Mouse (Mus musculus) T-helper 17 cell (primary cell): ENCODE data around the gene Hunk.

Experiments
- in situ Hi-C, 2 experiments: fragments of 300-600 bp; cut with MboI, MseI; formaldehyde crosslinking; loops; 1 replicate in 1 of 2; 2 replicates in 1 of 2; pipeline ENCODE4 v1.15.1; 2025; ENCODE audit warnings: high pct_unique_total_duplicates in 2 of 2

The Hunk gene

DNA sequence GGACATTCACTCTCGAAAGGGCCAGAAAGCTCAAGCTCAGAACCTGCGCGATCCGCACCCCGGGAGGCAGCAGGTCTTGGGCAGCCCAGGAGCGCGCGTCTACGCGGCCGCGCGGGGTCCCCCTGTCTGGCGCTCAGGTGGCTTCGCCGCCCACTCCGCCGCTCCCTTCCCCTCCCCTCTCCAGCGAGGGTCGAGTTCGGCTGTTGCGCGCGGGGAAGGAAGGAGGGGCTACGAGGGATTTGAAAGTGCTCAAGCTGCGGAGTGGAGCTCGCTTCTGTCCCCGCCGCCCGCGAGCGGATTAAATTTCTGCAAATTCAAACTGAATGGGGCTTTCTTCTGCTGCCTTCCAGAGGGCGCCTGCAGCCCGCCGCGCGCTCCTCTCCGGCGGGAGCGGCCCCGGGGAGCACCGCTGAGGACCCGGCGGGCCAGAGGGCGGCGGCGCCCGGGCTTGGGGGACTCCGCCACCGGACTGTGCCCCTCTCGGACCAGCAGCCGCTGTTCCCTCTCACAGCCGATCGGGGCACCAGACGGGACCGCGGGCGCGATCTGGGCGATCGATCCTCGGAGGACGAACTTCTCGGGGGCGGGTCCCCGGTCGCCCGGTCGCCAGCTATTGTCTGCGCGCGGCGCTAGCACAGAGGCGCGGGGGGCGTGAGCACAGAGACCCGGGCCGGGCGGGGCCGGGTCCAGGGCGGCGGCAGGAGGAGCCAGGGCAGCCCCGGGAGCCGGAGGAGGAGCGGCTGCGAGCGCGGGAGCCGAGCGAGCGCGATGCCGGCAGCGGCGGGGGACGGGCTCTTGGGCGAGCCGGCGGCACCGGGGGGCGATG lies at the start of gene Hunk:
TSS of gene Hunk (plus strand) at position 326 of the 826 bp plus-strand sequence.
- in situ Hi-C loops: no loop called here

DNA sequence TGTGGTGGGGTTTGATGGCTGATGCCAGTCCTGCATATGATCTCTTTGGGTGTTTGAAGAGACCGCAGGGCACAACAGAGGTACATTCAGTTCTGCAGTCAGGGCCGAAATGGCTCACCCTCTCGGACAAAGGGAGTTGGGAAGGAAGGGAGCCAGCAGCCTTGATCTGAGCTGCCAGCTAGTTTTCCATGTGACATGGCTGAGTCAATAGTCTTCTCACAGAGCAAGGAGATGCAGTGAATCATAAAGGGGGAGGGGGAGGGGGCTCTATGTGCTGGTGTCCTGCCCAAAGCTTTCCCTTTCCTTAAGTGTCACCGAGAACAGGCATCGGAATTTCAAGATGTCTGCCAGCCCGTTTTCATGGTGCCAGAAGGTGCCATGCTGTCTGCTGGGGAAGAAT lies 46.8 kb upstream of the Hunk start:
- in situ Hi-C loops: no loop called here

DNA sequence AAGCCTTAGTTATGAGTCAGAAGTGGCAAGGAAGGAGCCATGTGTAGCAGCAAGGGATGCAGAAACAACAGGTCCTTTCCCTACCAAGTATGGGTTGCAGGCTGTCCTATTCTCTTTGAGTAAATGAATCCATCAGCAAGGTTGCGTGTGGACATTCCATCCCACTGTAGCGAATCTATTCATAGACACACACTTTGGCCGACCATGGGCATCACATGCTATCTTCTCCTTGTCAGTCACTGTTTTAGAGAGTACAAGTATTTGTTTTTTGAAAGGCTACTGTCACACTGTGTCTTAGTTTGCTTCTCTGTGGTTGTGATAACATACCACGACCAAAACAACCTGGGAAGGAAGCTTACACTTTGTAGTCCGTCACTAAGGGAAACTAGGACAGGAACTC lies 44.7 kb upstream of the Hunk start:
- in situ Hi-C loops: no loop called here

DNA sequence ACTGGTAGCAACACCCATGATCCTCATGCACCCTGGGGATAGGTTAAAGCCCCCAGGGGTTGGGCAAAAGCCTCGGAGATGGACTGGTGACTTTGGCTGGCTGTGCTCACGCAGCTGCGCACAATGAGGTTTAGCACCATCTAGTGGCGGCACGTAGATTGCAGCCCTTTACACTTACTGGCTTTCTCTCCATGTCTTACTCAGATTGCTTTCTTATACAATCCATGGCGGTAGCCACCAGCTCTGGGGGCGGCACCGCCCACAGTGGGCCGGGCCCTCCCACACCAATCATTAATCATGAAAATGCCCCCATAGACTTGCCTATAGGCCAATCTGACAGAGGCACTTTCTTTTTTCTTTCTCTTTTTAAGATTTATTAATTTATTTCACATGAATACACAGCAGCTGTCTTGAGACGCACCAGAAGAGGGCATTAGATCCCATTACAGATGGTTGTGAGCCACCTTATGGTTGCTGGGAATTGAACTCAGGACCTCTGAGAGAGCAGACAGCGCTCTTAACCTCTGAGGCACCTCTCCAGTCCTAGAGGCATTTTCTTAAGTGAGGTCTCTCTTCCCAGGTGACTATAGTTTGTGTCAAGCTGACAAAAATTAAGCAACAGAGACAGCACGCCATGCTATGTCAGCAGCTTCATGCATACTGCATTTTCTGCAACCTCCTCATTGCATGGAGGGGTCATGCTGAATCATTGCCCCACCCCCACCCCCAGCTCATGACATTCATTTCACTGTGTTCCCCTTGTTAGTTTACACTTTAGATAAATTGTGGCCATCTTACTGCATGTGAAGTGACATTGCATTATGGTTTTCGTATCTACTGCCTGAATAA lies 35.9 kb upstream of the Hunk start:
- in situ Hi-C loops: no loop called here

DNA sequence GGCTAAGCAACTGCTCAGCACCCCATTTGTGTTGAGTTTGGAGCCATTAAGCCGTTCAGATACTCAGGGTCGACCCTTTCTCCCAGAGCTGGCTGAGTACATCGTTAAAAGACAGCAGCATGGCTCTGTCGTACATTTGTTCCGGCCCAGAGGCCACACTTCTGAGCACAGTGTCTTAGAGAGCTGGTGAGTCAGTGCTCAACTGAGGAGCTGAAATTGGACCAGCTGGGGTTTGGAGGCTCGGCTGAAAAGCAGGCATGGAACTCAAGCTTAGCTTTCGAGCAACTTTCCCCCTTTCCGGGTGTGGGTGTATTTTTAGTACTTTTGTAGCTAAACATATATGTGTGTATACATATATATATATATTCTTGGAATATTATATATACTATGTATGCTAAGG lies 34.1 kb upstream of the Hunk start:
- in situ Hi-C loops: no loop called here

DNA sequence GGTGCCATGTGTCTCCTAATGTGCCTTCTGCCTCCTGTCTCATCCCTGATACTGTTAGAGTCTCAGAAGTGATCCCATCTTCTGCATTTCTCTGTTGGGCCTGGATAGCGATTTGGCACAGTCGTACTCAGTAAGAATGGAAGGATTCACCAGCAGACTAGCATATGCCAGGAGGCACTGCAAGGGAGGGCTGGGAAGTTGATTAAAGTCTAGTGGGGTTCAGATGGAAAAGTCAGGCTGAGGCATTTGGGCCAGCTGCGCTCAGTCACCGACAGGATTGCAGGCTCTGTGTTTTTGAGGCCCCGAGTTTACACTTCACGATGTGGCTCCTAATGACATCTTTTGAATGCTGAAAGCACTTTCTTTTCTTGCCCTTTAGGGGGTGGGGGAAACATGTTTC lies 33.1 kb upstream of the Hunk start:
- in situ Hi-C loops: no loop called here

DNA sequence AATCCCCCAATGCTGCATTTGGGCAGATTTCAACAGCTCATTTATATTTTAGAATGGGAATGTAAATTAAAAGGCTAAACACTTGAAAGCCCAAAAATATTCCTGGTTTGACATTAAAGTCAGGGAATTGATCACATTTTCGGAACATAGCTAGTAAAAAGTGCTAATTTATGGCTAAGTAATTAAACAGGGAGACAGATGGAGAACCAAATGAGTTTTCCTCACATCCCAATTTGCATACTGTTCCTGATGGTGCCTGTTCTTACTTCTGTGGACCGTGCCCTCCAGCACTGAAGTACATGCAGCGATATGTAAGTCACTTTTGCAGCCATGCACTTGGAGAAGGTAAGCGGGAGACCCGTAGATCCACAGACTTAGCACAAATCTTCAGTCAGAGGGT lies 32.7 kb upstream of the Hunk start:
- in situ Hi-C loops: no loop called here

DNA sequence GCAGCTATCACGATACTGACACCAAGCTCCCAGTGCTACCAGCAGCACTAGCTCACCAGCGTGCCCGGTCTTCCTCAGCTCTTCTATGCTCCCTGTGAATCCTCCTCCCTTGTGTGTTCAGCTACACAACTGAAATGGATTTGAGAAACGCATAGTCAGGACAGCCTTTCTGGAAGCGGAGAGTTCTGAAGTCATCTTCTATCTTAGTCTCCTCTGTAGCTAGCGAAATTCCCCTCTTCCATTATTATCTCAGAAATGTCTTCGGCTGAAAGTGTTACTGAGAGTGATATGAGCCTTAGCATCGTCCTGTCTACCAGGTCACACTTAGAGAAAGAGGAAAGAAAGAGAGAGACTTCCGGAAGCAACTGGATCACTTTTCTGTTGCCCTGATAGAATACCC lies 26.5 kb upstream of the Hunk start:
- in situ Hi-C loops: loop anchor here in 1 of 2 experiments (5.0 kb wide), 1 partner anchor 37 kb away; no protein-coding TSS in a partner anchor

DNA sequence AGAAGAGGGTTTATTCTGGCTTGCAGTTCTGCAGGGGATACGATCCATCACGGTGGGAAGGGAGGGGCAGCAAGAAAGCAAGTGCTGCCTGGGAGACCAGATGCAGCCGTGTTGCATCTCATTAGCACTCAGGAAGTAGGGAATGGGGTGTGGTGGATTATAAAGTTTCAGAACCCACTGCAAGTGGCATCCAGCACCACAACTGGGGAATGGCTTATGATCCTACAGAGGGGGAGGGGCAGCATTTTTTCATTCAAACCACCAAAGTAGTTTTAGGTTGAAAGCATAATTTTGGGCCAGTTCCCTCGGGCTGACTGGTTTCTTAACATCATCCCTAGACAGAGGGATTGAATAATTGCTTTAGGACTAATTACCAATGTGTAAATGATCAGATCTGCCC lies 26.1 kb upstream of the Hunk start:
- in situ Hi-C loops: loop anchor here in 1 of 2 experiments (5.0 kb wide), 1 partner anchor 37 kb away; no protein-coding TSS in a partner anchor

DNA sequence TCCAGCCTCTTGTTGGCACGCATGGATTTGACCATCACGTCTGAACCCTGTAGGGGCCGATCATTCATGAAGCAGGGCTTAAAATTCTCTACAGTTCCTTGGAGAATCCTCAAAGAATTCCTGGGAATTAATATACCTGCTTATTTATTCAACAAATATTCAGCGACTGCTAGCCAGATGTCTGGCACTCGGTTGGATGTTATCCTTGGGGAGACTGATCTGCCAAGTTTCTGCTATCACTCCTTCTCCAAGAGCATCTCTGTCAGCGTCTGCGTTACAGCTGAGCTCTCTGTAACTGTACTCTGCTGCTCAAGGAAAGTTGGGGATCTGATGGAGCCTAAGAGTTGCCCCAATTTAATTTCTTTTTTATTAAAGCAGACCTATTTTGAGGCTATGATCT lies 25.5 kb upstream of the Hunk start:
- in situ Hi-C loops: no loop called here

DNA sequence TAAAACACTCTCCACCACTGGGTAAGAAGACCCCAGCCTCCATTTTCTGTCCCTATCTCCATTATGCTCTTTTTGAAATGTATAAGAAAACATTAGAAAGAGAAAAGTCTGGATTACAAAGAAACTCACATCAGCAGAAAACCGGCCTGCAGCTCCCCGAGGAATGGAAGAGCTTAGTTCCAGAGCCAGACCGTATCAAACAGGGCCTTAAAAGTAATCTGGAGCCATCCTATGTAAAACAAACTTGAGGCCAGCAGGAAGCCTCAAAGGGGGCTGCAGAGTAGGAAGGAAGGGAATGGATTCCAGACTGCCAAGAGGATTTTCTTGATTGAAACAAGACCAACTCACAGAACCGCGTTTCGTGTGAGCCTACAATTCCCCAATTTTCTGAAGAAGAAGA lies 22.9 kb upstream of the Hunk start:
- in situ Hi-C loops: no loop called here

DNA sequence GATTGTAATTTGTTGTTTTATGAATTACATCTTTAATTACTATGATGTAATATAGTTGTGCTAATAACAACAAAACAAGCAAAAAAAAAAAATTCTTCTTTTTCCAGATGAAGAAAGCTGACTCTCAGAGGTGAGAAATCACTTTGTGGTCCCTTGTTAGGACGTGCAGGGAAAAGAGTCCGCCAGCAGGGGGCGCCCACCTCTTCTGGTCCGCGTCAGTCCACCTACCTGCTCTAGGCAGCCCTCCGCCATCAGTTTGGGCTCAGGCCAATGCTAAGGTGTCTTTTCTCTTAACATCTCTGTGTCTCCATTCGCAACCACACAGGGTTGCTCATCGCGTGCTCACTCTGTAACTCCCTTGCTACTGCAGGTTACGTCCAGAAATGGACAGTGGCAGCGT lies 5.9 kb upstream of the Hunk start:
- in situ Hi-C loops: loop anchor here in 1 of 2 experiments (5.0 kb wide), 1 partner anchor 327 kb away; no protein-coding TSS in a partner anchor

DNA sequence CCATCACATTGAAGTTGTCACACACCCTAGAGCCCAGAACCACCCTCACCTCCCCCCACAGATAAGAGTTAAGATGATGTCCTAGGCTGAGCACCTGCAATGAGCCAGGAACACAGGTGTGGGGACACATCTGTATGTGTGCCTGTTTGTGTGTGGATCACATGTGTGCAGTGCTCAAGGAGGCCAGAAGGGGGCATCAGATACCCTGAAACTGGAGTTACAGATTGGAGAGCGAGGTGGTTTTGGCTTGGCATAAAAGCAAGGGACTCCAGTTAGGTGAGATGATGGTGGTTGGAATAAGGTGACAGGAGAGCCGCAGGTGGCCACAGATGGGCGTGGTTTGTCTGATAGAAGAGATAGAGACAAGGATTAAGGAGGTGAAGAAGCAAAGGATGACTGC lies 4.2 kb upstream of the Hunk start:
- in situ Hi-C loops: no loop called here

DNA sequence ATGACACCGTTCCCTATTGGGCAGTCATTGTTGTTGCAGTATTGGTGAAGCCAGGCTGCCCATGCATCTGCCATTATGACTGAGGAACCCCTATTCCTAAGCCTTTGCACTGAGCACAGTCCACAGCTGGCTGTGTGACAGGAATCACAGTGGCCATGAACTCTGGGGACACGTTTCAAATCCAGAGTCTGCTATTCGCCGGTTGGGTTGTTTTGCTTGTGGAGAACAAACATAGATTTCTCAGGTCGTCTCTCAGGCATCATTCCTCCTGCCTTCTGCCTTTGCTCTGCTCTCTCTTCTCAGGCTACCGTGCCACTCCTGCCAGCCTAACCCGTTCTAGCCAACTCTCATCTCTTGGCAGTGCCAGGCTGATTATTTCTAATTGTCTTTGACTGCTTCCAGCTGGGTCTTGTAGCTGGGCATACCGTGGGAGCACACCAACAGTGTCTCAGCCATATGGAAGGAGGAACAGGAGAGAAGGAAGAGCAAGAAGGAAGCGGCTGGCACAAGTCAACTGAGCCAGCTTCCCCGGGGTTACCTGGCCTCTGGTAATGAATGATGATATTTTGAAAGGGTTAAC lies 3.0 kb upstream of the Hunk start:
- in situ Hi-C loops: no loop called here

DNA sequence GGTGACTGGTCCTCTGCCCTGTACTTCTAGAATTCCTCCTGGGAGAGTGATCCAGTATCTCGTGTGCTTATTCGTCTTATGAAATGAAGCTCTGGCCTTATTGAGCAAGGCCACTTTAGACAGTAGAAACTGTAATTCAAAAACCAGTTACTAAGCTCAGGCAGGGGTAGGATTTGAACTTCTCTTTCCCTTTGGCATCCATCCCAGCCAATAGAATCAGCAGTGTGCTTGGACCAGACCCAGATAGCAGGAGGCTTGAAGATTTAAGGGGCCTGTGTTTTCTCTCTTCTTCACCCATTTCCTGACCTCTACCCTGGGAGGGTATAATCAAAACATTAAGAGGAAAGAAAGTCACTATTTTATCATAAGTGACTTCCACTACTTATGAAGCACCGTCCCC lies 1.8 kb upstream of the Hunk start:
- in situ Hi-C loops: no loop called here

DNA sequence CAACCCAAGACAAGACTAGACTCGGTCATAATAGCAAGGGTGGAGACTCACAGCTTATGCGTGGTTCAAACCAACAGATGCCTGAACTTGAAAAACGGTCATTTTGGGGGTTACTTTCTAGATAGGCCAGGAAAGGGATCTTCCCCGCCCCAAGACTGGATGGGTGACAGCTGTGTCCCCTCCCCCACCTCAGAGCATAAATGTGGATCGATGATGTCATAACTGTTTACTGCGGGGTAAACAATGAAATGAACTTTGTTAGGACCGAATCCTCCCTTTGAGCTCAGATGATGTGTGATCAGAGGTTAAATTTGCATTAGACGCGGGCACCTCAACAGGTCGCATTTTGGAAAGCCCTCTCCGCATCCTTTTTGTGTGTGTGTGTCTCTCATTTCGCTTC lies 967 bp upstream of the Hunk start:
- in situ Hi-C loops: no loop called here

DNA sequence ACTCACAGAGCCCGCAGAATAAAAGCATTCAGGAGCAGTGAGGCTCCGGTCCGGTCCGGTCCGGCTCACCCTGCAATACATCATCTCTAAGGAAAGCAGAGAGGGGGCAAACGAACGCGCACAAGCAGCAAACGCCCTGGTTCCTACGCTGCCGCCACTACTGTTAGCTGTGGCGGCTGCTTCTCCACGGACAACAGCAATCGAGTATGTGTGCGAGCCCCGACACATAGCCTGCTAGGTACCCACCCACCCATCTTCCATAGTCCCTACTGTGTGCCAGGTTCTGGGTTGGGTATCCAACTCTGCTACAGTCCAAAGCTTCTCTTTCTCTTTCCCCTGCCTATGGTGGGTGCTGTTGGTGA lies 506 bp upstream of the Hunk start:
- in situ Hi-C loops: no loop called here

DNA sequence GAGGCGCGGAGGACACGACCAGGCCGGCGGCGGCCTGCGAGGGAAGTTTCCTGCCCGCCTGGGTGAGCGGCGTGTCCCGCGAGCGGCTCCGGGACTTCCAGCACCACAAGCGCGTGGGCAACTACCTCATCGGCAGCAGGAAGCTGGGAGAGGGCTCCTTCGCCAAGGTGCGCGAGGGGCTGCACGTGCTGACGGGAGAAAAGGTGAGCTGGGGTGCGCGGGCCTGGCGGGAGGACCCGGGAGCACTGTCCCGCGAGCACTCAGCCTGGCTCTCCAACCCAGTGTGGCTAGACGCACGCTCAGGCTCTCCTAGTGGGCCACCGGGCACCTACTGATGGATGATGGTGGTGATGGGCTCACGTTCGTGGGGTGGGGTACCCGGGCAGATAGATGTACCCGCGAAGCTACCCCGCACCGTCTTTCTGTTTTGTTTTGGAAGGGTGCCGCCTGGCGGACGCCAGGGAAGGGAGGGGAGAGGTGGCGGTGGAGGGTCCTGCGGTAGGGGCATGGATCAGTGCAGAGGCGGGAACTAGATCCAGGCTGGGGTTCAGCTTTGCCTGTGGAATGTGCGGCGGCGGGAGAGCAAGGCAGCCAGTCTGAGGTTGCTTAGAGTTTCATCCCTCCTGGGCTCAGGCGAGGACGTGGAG lies 824 bp downstream of the Hunk start:
- in situ Hi-C loops: no loop called here

DNA sequence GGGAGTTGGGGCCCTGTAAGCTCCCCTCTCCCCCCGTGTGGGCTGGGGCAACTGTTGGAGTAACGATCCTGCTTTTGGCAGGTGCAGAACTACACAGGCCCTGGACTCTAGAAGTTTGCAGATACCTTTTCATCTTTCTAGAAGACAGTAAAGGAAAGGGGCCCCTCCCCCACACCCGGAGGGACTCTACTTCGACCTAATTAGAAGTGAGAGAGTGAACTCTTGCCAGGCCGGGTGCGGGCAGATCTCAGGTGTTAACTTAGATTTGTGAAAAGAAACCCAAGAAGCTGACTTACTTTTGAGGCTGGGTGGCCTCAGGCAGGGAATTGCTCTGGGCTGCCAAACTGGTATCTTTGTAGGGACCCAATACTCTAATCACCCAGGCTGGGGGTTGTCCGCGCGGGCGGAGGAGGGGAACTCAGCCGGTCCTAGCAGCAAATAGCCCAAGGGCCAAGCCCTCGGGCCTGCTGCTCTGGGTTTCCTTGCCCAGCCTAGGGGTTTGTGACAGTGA lies 1.4 kb downstream of the Hunk start:
- in situ Hi-C loops: no loop called here

DNA sequence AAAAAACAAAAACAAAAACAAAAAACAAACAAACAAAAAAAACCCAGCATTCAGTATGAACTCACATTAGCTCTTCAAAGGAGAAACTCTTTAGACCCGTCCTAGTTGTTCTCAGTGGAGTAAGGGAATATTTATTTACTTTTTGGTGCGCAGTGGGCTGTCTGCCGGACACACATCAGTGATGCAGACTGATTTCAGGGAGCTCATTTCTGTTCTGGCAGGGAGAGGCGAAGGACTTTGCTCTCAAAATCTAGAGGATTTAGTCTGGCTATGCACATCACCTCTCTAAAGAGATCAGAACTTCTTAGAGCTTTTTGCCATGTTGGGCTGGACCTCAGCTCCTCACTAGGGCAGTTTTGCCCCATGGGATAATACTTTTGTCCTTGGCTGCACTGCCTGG lies 2.1 kb downstream of the Hunk start:
- in situ Hi-C loops: no loop called here

DNA sequence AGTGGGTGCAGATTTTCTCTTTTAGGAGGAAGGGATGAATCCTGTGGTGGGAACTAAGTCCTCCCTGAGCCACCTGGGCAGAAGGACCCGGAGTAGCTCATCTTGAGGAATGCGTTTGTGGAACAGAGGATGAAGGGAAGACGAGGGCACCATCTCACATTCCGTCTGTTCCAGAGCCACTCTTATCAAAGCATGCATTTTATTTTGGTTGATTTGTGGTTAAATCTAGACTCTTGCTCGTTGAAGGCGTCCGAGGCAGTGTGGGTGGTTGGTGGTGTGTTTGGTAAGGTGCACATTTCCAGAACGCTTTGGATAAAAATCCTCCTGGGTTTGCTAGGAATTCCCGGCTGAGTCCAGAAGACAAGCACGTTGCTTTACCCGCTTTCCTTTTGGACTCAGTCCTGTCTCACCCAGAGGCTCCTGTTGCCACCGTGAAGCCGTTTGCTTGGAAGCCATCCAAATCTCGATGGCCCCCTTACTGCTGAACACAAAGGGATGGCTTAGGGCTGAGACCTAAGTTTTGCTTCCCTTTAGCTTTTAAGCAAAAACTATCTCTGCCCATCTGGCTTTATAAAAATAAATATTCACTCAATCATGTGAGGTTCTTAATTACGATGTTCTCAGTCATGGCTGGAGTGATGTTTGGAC lies 3.4 kb downstream of the Hunk start:
- in situ Hi-C loops: no loop called here
